Mouse (Mus musculus): ENCODE measurements around the gene Rundc3b. TPM values are rescaled to one million over a fixed set of nuclear protein-coding genes. Genes with fewer than 3 reads are reported as not detected.

Gene Rundc3b
- polyA plus RNA-seq, 1 experiment from 2014 or later: 8.3 TPM

DNA sequence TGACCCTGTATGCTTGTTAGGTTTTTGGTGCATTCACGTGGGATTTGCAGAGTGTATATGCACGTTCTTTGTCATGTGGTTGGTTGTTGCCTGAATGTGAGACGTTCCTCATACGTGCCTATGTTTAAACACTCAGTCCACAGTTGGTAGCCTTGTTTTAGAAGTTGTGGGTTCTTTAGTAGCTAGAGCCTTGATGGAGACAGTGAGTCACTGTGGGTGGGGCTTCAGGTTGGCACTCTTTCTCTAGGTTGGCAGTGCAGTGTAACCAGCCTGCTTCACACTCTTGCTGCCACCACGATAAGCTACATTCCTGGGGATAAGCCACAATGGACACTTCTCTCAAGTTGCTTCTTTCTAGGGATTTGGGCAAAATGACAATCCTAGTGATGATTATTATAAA is 166.2 kb downstream of the Rundc3b start:
- WGBS: 88% methylated on average over 5 of the region's 5 CpGs
- no peak for ATAC-seq (ENCODE audit: insufficient number of reproducible peaks, insufficient read depth, low FRiP score, low TSS enrichment)
- no peak overlapping the region for H3K4me2 ChIP-seq (replicated peaks)
- 0 out of 2 replicates have a peak, but pooled peaks cover 2% of the 10 kb centered on the region for H3K36me3 ChIP-seq
- H3K9me3 ChIP-seq: no peaks in the 10 kb centered on the region
- no peaks in the 10 kb centered on the region for H3K4me1 ChIP-seq
- H3K27ac ChIP-seq: no peak overlapping the region
- no peak overlapping the region for H3K4me3 ChIP-seq
- no peak overlapping the region for H3K9ac ChIP-seq
- no peaks in the 10 kb centered on the region for H3K27me3 ChIP-seq

- no peak overlapping the region for H3K27ac ChIP-seq
- H3K4me1 ChIP-seq: no peaks in the 10 kb centered on the region
- no peak overlapping the region for H3K4me3 ChIP-seq
- no peaks in the 10 kb centered on the region for H3K27me3 ChIP-seq
- ATAC-seq (ENCODE audit: insufficient number of reproducible peaks, insufficient read depth, low FRiP score, low TSS enrichment): no peak
- no peak overlapping the region for H3K9ac ChIP-seq
- no peaks in the 10 kb centered on the region for H3K9me3 ChIP-seq
- H3K36me3 ChIP-seq: 0 out of 2 replicates have a peak, but pooled peaks cover 6% of the 10 kb centered on the region
- no peak overlapping the region for H3K4me2 ChIP-seq (replicated peaks)
These were observed 167.2 kb downstream of the Rundc3b start for GRCm38 (mm10) chr5:8455565-8455964.

Other genes starting within 250 kb of the Rundc3b start
- 50.9 and 54.6 TPM in 2 replicates for gene Dbf4, start 200.2 kb downstream of the Rundc3b start, polyA plus RNA-seq (2016; fragmentation: Nextera tagmentation; extraction: Ambion mirVana)
- 12.4 and 14.1 TPM in 2 replicates for gene Slc25a40, start 200.1 kb downstream of the Rundc3b start, polyA plus RNA-seq (2016; fragmentation: Nextera tagmentation; extraction: Ambion mirVana)
- gene Abcb1a, start 37.1 kb upstream of the Rundc3b start, polyA plus RNA-seq (2016; fragmentation: Nextera tagmentation; extraction: Ambion mirVana): 0.28 and 0.39 TPM in 2 replicates
- 0.67 and 1.5 TPM in 2 replicates for gene Abcb1b, start 175.2 kb upstream of the Rundc3b start, polyA plus RNA-seq (2016; fragmentation: Nextera tagmentation; extraction: Ambion mirVana)

Measured in embryonic facial prominence, embryonic 12.5 days (tissue).